Mouse (Mus musculus): ENCODE data around the gene Olfr1033. TPM values are rescaled to one million over a fixed set of nuclear protein-coding genes. Genes with fewer than 3 reads are reported as not detected.

Gene Olfr1033
- total RNA-seq (2023; ENCODE audit: inconsistent age): not detected in 4 replicates

DNA sequence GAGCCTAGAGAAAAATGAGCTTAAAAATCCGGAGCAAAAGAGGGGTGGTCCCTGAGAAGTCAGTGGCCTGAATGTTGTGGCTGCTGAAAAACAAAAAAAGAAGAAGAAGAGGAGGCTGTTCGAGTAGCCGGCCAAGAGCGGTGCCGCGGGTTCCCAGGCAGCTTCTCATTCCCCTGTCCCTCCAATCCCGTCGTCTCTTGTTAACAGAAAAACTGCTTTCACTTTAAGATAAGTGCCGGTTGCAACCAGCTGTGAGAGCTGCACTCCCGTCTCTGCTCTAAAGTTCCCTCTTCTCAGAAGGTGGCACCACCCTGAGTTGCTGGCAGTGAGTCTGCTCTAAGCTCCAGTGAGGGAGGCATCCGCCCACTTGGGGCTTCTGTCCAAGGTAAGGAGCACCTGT is at the start of gene Olfr1033:
Gene Olfr1033, plus strand, starts transcription at position 228 of the 400 bp plus-strand sequence.

DNA sequence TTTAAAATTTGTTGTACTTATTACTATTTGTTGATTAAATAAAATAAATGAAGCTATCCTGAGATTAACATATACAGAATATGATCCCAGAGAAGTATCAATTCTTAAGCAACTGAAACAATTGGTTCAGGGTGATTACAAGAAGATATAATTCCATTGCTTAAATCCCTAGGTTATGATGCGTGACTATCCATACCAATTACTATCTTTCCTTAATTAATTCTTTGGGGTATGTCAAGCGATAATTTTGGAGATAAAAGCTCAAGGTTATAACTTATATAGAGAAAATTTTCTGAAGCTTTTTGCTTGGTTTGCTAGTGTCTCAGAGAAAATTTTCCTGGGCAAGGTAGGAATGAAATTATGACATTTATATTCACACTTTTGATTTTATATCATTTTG is 46.8 kb upstream of the Olfr1033 start, which contains the start of gene Olfr1029:
Gene Olfr1029, plus strand, starts transcription at position 301 of the 400 bp plus-strand sequence.

DNA sequence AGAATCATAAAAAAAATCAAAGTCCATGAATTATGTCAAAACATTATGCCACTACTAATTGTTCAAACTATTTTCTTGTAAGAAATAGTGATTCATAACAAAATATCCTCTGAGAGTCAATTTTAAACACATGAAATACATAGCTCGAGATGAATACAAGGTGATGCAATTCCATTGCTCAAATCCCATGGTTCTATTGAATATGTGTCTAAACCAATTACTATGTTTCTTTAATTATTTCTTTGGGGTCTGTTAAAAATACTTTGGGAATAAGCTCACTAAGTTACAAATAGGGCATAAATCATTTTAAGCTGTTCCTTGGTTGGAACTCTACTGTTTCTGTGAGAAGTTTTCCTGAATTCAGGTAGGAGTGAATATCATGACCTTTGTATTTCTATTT is 41.5 kb upstream of the Olfr1033 start, which contains the start of gene Olfr1030:
Gene Olfr1030, plus strand, starts transcription at position 301 of the 400 bp plus-strand sequence.

DNA sequence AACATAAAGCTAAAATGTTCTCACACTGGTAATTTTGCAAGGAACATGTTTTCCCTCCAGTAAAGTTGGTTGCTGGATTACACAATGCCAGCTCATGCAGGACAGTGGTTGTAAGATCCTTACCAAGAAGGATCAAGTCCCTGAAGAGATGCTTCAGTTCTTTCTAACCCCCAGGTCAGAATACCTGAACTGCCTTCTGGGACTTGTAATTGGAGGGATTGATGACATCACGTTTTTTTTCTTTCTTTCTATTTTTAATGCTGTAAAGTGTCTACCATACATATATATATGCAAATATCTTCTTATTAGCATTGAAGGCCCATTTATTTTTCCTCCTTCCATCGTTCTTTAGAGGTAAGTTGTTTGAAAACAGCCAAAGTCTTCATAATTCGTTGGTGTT is 30.4 kb upstream of the Olfr1033 start, which contains the start of gene Olfr1031:
Gene Olfr1031, plus strand, starts transcription at position 301 of the 400 bp plus-strand sequence.

GRCm38 (mm10) chr2:86005240-86005639 is 15.2 kb upstream of the Olfr1033 start, which contains the start of gene Olfr1032:
Gene Olfr1032 (plus strand): TSS chr2:86005540.

DNA sequence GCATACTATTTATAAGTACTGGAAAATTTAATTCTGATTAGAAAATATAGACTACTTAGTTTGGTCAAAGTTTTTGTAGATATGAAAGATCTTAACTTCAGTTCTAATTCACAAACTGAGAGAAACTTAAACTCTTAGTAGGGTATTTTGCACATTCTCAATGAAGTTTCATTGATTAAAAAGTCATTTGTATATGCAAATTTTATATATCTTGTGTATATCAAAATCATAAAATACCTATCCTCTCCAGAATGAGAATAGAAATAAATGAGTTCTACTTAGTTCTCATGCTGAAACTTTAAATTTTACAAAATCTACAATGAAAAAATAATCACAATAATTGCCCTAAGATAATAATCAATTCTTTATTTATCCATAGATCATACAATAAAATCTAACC is 25.1 kb downstream of the Olfr1033 start, which contains the start of gene Olfr1034:
Gene Olfr1034, plus strand, starts transcription at position 301 of the 400 bp plus-strand sequence.

DNA sequence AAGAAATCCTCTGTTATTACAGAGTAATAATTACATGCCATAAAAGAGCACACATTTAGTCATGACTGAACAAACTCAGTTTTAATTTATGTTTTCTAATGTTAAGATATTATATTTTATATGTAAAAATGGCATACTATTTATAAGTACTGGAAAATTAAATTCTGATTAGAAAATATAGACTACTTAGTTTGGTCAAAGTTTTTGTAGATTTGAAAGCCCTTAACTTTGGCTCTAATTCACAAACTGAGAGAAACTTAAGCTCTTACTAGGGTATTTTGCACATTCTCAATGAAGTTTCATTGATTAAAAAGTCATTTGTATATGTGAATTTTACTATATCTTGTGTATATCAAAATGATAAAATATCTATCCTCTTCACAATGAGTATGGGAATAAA is 53.3 kb downstream of the Olfr1033 start, which contains the start of gene Olfr1036:
Gene Olfr1036, plus strand, starts transcription at position 301 of the 400 bp plus-strand sequence.

DNA sequence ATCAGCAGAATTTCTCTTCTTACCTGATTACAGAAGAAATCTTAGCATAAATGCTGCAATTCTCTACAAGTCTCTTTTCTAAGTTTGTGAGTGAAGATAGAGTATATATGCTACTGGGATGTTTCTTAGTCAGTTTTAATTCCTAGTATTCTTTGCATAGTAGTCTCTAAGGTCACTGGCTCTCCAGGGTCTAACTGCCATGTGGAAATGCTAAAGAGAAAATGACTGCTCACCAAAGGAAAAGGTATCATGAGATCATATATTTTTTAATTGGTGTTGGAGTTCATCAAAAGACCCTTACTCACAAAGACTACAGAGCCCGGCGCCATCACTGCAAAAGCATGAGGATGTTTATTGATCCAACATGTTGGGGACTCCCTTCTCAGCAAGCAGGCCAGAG is 66.9 kb downstream of the Olfr1033 start, which contains the start of gene Olfr1037:
Gene Olfr1037, minus strand, starts transcription at position 101 of the 400 bp plus-strand sequence.

Other genes starting within 250 kb of the Olfr1033 start
- not detected in 4 replicates for gene Olfr1014, start 247.9 kb upstream of the Olfr1033 start, total RNA-seq (2023; ENCODE audit: inconsistent age)
- not detected in 4 replicates for gene Olfr1015, start 238.6 kb upstream of the Olfr1033 start, total RNA-seq (2023; ENCODE audit: inconsistent age)
- not detected in 4 replicates for gene Olfr1016, start 218.1 kb upstream of the Olfr1033 start, total RNA-seq (2023; ENCODE audit: inconsistent age)
- not detected in 4 replicates for gene Olfr1018, start 202.2 kb upstream of the Olfr1033 start, total RNA-seq (2023; ENCODE audit: inconsistent age)
- not detected in 4 replicates for gene Olfr1019, start 175.2 kb upstream of the Olfr1033 start, total RNA-seq (2023; ENCODE audit: inconsistent age)
- not detected in 4 replicates for gene Olfr1020, start 173.6 kb upstream of the Olfr1033 start, total RNA-seq (2023; ENCODE audit: inconsistent age)
- gene Olfr1022, start 152.0 kb upstream of the Olfr1033 start, total RNA-seq (2023; ENCODE audit: inconsistent age): not detected in 4 replicates
- gene Olfr1023, start 135.0 kb upstream of the Olfr1033 start, total RNA-seq (2023; ENCODE audit: inconsistent age): not detected in 4 replicates
- not detected in 4 replicates for gene Olfr1024, start 115.6 kb upstream of the Olfr1033 start, total RNA-seq (2023; ENCODE audit: inconsistent age)
- not detected in 4 replicates for gene Olfr1025-ps1, start 105.4 kb upstream of the Olfr1033 start, total RNA-seq (2023; ENCODE audit: inconsistent age)
- gene Olfr1026, start 99.1 kb upstream of the Olfr1033 start, total RNA-seq (2023; ENCODE audit: inconsistent age): not detected in 4 replicates
- gene Olfr1028, start 70.2 kb upstream of the Olfr1033 start, total RNA-seq (2023; ENCODE audit: inconsistent age): not detected in 4 replicates
- 0.12 TPM in 1 of 4 replicates, not detected in the others for gene Olfr1029, start 46.7 kb upstream of the Olfr1033 start, total RNA-seq (2023; ENCODE audit: inconsistent age)
- gene Olfr1030, start 41.4 kb upstream of the Olfr1033 start, total RNA-seq (2023; ENCODE audit: inconsistent age): not detected in 4 replicates
- not detected in 4 replicates for gene Olfr1031, start 30.3 kb upstream of the Olfr1033 start, total RNA-seq (2023; ENCODE audit: inconsistent age)
- gene Olfr1032, start 15.1 kb upstream of the Olfr1033 start, total RNA-seq (2023; ENCODE audit: inconsistent age): not detected in 4 replicates
- not detected in 4 replicates for gene Olfr1034, start 25.2 kb downstream of the Olfr1033 start, total RNA-seq (2023; ENCODE audit: inconsistent age)
- not detected in 4 replicates for gene Olfr1036, start 53.4 kb downstream of the Olfr1033 start, total RNA-seq (2023; ENCODE audit: inconsistent age)
- gene Olfr1037, start 66.8 kb downstream of the Olfr1033 start, total RNA-seq (2023; ENCODE audit: inconsistent age): not detected in 4 replicates
- gene Olfr1039, start 115.3 kb downstream of the Olfr1033 start, total RNA-seq (2023; ENCODE audit: inconsistent age): not detected in 4 replicates
- gene Olfr1040, start 126.1 kb downstream of the Olfr1033 start, total RNA-seq (2023; ENCODE audit: inconsistent age): not detected in 4 replicates
- not detected in 4 replicates for gene Olfr1042, start 141.2 kb downstream of the Olfr1033 start, total RNA-seq (2023; ENCODE audit: inconsistent age)
- not detected in 4 replicates for gene Olfr1043, start 146.9 kb downstream of the Olfr1033 start, total RNA-seq (2023; ENCODE audit: inconsistent age)
- gene Olfr1044, start 157.2 kb downstream of the Olfr1033 start, total RNA-seq (2023; ENCODE audit: inconsistent age): not detected in 4 replicates
- not detected in 4 replicates for gene Olfr52, start 165.1 kb downstream of the Olfr1033 start, total RNA-seq (2023; ENCODE audit: inconsistent age)
- gene Olfr1045, start 182.4 kb downstream of the Olfr1033 start, total RNA-seq (2023; ENCODE audit: inconsistent age): not detected in 4 replicates
- not detected in 4 replicates for gene Olfr1046, start 198.7 kb downstream of the Olfr1033 start, total RNA-seq (2023; ENCODE audit: inconsistent age)
- not detected in 4 replicates for gene Olfr1047, start 210.8 kb downstream of the Olfr1033 start, total RNA-seq (2023; ENCODE audit: inconsistent age)
- gene Olfr1048, start 219.7 kb downstream of the Olfr1033 start, total RNA-seq (2023; ENCODE audit: inconsistent age): not detected in 4 replicates
- not detected in 4 replicates for gene Olfr1049, start 237.7 kb downstream of the Olfr1033 start, total RNA-seq (2023; ENCODE audit: inconsistent age)